Mouse (Mus musculus) kidney, adult 2 months (tissue): ENCODE results near the gene Spred1.

ENCODE experiments used
- CTCF ChIP-seq: fragments of 200-500 bp; conservative IDR thresholded peaks from 2 replicates; pipeline ENCODE4 v1.5.1; 2011; ENCODE audit warnings: low read depth, mild to moderate bottlenecking, control low read depth, low read length, moderate library complexity, mixed read lengths; ENCODE audit not compliant: insufficient read depth, insufficient read length
- POLR2A ChIP-seq: fragments of 200-500 bp; IDR thresholded peaks from one replicate; pipeline ENCODE4 v1.6.1; 2011; ENCODE audit warnings: low read depth, low read length, control low read depth

DNA sequence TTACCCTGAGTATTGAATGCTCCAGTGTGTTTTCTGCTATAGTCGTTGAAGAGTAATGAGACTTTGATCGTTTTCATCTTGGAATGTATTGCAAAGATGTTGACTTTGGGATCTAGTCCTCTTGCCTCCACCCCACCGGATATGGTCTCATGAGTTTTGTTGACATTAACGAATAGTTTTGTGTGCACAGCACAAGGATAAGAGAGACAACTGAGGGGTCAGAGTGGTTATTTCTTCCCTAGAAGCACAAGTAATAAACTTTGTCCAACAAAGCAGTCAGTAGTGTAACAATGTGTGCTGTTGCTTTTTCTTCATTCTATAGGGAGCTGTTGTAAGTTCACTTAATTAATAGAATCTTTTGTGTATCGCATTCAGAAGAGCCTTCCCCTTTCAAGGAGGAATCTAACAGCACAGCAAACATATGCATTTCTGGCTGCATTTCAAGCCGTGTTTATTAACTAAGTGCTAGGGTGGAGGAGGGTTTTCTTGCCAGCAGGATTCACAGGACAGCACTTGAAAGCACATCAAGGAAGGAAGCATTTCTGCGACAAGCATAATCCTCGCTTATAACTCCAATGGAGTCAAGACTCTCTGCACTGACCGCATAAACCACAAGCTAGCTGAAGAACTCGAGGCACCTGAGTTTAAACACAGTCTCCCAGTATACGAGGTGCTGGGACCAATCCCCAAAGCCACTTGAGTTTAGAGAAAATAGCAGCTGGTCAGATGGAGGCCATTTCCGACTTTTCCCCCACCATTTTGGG lies 35.0 kb upstream of the Spred1 start:
- no peak for TF ChIP-seq CTCF
- no peak for TF ChIP-seq POLR2A
